Mouse (Mus musculus) midbrain, embryonic 10.5 days (tissue): ENCODE measurements at regions not wholly inside any gene's neighbourhood (a gene's known extent, or its start where the extent isn't known, plus 50 kb on each side); places are given as distances from the start of the nearest gene placed in this dataset.

ENCODE experiments used
- DNase-seq: peaks from one replicate; pipeline ENCODE4 v3.0.0-alpha.2; 2017; ENCODE audit warnings: low spot score
- H3K27ac ChIP-seq: fragments of 300-500 bp; sonication (generic); replicated peaks from 2 replicates; pipeline ENCODE4 v1.5.1; 2016; ENCODE audit warnings: mild to moderate bottlenecking
- H3K27me3 ChIP-seq: fragments of 300-500 bp; sonication (generic); 2 replicates; pipeline ENCODE4 v1.6.1; 2016; ENCODE audit warnings: low read depth, mild to moderate bottlenecking; ENCODE audit not compliant: poor library complexity, severe bottlenecking
- H3K36me3 ChIP-seq: fragments of 300-500 bp; sonication (generic); 2 replicates; pipeline ENCODE4 v1.6.1; 2016; ENCODE audit warnings: mild to moderate bottlenecking, moderate library complexity
- H3K4me1 ChIP-seq: fragments of 300-500 bp; sonication (generic); 2 replicates; pipeline ENCODE4 v1.6.1; 2016
- H3K4me3 ChIP-seq: fragments of 300-500 bp; sonication (generic); 2 replicates; pipeline ENCODE4 v1.5.1; 2016; ENCODE audit warnings: mild to moderate bottlenecking, moderate library complexity
- H3K9me3 ChIP-seq: fragments of 300-500 bp; sonication (generic); replicated peaks from 2 replicates; pipeline ENCODE4 v1.6.1; 2016; ENCODE audit warnings: mild to moderate bottlenecking
- WGBS: fragments of 180-500 bp; shearing (Covaris S2); methylation state at CpG from one replicate; pipeline ENCODE4 v1.1.7; 2016; 5-methylcytosine and 5-hydroxymethylcytosine counted together

DNA sequence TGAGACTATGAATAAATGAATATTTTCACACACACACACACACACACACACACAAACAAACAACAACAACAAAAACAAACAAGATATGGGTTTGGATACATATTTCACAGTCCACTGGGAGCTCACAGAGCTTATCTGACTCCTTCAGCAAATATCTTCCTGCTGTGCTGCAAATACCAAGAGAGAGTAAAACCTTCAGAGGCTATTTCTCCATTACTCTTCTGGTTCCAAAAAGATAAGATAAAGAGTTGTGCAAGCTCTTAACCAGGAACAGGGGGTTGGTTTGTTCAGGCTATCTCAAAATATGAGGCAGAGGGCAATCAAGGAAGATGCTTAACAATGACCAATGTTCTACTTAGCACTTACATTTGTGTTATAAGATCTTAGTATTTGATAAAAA, 416.1 kb upstream of the Nrp1 start:
- Histone ChIP-seq H3K27me3 (peaks cover 51% of the 10 kb centered on the region), H3K27ac (no peak overlapping the region), H3K36me3 (no peaks in the 10 kb centered on the region), H3K4me1 (peaks cover 22% of the 10 kb centered on the region), H3K4me3 (no peak overlapping the region), H3K9me3 (no peaks in the 10 kb centered on the region)
- no peak for DNase-seq

DNA sequence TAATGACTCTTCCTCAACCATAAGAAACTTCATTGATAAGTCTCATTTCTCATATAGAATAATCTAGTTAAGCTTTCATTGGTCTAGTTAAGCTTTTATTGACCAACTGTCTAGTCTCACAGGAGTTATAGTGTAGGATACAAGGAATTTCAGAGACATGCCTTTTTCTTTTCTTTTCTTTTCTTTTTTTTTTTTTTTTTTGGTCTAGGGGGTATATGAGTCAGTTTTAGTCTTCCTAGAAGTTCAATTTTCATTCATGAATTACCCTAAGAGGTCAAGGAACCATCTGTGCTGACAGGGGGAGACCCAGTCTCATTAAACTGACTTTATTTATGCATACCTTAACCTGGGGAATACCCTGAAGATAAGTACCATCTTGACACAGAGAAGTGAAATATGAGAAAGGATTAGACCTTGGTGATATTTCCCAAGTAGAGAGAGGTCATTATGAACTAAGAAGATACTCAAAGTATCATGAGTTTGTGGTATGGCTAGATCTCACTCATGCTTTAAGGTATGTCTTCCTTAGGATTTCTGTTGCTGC, 413.4 kb upstream of the Nrp1 start:
- Histone ChIP-seq H3K36me3 (no peaks in the 10 kb centered on the region), H3K9me3 (no peaks in the 10 kb centered on the region), H3K27ac (no peak overlapping the region), H3K27me3 (peaks cover 32% of the 10 kb centered on the region), H3K4me1 (peaks cover 7% of the 10 kb centered on the region), H3K4me3 (no peak overlapping the region)
- no peak for DNase-seq

DNA sequence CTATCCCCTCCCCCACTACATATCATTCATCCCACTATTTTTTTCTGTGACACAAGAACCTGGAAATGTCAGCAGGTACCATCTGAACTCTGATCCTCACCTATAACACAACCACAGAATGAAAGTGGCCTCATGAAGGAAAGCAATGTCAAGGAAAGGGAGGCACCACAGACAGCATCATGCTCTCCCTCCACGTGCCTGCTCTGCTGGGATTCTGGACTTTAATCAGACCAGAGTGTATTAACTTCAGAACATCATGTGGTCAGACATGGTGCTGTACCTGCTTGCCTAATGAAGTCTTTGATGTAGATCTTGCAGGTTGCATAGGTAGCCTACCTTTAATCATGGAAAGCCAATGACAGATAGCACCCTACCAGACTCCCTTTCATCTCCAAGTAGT, 400.8 kb upstream of the Nrp1 start:
- H3K4me3 ChIP-seq: no peak overlapping the region
- H3K27ac ChIP-seq: no peak overlapping the region
- no peak for DNase-seq
- H3K27me3 ChIP-seq: no peaks in the 10 kb centered on the region; the same call in 1 of the 2 replicates
- WGBS: 77% methylated on average over 1 of the region's 1 CpGs
- H3K36me3 ChIP-seq: no peaks in the 10 kb centered on the region
- no peaks in the 10 kb centered on the region for H3K9me3 ChIP-seq
- H3K4me1 ChIP-seq: peaks cover 7% of the 10 kb centered on the region

DNA sequence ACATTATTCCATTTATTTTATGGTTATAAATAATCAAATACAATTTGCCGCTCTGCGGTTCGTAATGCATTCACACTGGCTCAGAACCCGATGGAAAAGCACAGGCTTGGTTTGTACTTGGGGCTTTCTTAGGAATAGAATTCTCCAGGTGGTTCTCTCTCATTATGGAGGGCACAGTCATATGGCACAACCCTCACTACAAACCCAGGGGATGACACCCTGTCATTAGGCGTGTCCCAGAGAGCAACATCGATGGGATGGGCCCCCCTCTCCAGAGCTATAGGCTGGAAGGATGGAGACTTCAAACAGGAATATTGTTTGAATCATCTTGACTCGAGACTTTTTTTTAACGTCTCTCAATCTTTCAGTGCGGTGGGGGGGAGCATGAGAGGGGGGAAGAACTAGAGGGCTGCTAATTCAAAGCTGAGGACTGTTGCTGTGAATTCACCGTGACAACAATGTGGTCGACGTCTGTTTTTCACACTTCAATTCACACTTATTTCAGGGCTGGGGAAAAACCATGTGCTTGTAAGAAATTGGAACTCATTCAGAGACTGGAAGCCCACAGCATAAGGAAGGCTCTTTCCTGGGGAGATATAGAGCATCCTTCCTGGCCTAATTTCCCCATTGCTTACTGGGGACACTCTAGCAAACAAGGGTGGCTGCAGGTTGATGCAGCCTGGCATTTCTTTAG, 399.9 kb upstream of the Nrp1 start:
- peaks cover 7% of the 10 kb centered on the region for H3K4me1 ChIP-seq
- H3K27ac ChIP-seq: no peak overlapping the region
- H3K4me3 ChIP-seq: no peak overlapping the region
- H3K27me3 ChIP-seq: no peaks in the 10 kb centered on the region; the same call in 1 of the 2 replicates
- H3K36me3 ChIP-seq: no peaks in the 10 kb centered on the region
- 72% methylated on average over 12 of the region's 12 CpGs for WGBS
- no peaks in the 10 kb centered on the region for H3K9me3 ChIP-seq
- no peak for DNase-seq

DNA sequence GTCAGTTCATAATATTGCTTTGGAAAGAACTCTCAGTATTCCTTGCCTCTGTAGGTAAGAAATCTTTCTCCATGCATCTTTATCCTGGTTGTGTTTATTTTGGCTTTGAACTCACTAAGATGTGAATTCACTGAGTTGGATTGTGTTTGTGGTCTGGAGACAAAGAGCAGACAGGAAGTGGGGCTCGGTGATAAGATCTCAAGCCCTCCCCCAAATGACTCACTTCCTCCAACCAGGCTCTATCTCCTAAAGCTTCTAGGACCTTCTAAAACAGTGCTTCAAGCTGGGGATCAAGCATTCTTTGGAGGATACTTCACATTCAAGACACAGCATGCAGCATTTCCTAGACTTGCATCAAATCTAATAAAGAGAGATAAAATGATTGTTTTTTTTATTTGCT, 395.5 kb upstream of the Nrp1 start:
- H3K4me3 ChIP-seq: no peak overlapping the region
- peaks cover 7% of the 10 kb centered on the region for H3K4me1 ChIP-seq
- no peak for DNase-seq
- H3K27ac ChIP-seq: no peak overlapping the region
- WGBS: 88% methylated on average over 1 of the region's 1 CpGs
- H3K36me3 ChIP-seq: no peaks in the 10 kb centered on the region
- H3K27me3 ChIP-seq: no peaks in the 10 kb centered on the region; the same call in 1 of the 2 replicates
- no peaks in the 10 kb centered on the region for H3K9me3 ChIP-seq

DNA sequence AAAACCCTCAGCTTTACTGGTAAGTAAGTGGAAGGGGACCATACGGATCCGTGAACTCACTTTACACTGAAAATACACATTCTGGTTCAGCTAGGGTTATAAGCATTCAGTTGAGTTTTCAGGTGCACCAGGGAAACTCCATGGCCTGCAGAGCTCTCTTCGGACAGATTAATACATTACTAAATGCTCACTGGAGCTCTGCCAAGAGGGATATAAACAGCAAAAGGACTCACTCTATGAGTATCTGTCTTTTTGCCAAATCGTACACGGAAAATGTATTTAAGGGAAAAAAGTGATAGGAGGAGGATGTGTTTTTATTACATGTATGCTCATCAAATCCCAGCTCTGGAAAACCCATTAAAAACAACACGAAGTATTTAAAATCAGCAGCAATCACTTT, 394.8 kb upstream of the Nrp1 start:
- Histone ChIP-seq H3K9me3 (no peaks in the 10 kb centered on the region), H3K36me3 (no peaks in the 10 kb centered on the region), H3K4me1 (peaks cover 5% of the 10 kb centered on the region), H3K27me3 (no peaks in the 10 kb centered on the region; the same call in 1 of the 2 replicates), H3K4me3 (no peak overlapping the region), H3K27ac (no peak overlapping the region)
- WGBS: 93% methylated on average over 6 of the region's 6 CpGs
- DNase-seq: no peak

DNA sequence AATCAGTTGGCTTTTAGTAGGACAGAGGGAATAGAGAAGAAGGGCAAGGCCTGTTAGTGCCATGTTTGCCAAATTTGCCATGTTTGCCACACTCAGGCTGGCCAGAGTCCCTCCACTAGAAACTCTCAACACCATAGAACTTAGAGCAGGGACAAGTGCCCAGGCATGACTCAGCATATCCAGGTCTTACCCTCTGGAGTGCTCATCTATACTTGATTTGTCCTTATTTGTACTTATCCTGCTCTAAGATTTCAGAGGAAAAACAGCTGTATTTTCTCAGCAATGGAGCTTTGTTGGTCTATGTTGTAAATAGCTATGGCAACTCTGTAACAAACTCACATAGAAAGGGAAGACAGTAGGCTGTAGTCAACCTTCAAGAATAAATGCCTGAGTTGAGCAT, 393.6 kb upstream of the Nrp1 start:
- Histone ChIP-seq H3K4me3 (no peak overlapping the region), H3K4me1 (no peaks in the 10 kb centered on the region), H3K36me3 (no peaks in the 10 kb centered on the region), H3K27me3 (no peaks in the 10 kb centered on the region), H3K27ac (no peak overlapping the region), H3K9me3 (no peaks in the 10 kb centered on the region)
- no peak for DNase-seq

DNA sequence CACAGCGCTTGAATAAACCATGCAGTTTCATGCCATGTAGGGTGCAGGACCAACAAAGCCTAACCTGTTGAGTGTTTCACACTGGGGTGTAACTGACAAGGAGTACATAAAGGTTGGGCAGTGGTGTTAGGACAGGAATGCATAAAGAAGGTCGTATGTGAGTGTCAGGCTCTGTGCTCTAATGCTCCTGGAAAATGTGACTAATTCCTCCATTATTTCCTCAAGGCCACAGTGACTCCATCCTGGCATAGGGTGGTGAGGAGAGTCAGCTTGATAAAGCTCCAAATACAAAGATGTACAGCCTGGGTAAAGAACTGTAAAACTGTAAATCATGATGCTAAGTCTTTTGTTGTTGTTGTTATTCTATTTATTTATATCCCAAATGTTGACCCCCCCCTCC, 393.1 kb upstream of the Nrp1 start:
- Histone ChIP-seq H3K36me3 (no peaks in the 10 kb centered on the region), H3K27me3 (no peaks in the 10 kb centered on the region), H3K4me3 (no peak overlapping the region), H3K27ac (no peak overlapping the region), H3K9me3 (no peaks in the 10 kb centered on the region), H3K4me1 (no peaks in the 10 kb centered on the region)
- 77% methylated on average over 2 of the region's 2 CpGs for WGBS
- no peak for DNase-seq

DNA sequence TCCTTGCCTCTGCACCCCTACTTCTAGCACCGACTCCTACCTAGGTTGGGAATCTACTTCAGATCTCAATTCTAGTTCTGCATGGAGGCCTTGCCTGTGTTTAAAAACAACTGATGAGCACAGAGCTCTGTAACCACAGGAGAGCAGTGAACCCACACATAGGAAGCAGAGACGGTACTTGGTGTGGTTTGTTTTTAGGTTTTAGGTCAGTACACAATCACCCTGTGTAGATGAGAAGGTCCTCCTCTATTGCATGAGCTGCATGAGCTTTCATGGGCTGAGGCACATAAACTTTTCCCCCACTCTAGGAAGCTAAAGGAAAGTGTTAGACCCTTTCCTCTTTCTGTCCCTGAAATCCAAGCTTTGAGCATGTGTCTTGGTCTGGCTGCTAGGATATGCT, 390.4 kb upstream of the Nrp1 start:
- no peaks in the 10 kb centered on the region for H3K36me3 ChIP-seq
- WGBS: 93% methylated on average over 2 of the region's 2 CpGs
- H3K9me3 ChIP-seq: no peaks in the 10 kb centered on the region
- H3K27me3 ChIP-seq: no peaks in the 10 kb centered on the region
- H3K4me3 ChIP-seq: no peak overlapping the region
- H3K27ac ChIP-seq: no peak overlapping the region
- no peaks in the 10 kb centered on the region for H3K4me1 ChIP-seq
- DNase-seq: no peak

DNA sequence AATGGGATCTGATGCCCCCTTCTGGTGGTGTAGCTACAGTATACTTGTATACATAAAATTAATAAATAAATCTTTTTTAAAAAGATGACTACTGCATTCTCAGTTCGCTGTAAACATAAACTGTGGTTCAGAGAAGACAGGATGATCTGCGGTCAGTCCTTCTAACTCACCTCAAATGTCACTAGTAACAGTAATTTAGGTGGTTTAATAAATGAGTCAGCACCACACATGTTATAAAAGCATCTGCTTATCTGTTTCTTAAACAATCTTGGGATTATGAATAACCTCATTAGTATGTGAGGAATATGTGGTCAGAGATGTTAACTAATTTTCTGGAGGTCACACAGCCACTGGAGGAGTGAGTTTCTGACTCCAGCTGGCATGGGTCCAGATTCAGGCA, 385.2 kb upstream of the Nrp1 start:
- WGBS: 95% methylated on average over 2 of the region's 2 CpGs
- H3K27ac ChIP-seq: no peak overlapping the region
- H3K36me3 ChIP-seq: no peaks in the 10 kb centered on the region
- no peak overlapping the region for H3K4me3 ChIP-seq
- H3K4me1 ChIP-seq: no peaks in the 10 kb centered on the region
- H3K9me3 ChIP-seq: no peaks in the 10 kb centered on the region
- no peaks in the 10 kb centered on the region for H3K27me3 ChIP-seq
- no peak for DNase-seq

DNA sequence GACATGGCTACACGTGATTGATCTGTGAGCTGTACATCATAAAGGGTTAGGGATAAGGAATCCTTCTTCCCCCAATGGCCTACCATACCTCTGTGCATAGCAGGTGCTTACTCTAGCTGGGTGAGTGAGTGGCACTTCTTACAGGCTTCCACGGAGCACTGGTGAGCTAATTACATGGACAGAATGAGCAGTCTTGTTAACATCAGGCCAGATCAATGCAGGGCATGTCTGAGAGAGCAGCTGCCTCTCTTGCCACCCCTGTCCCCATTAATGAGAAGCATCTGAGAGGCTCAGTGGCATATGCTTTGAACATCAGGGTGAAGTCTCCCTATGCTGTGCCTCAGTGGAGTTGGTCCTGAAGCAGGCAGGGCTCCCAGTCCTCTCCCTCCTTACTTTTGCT, 380.7 kb upstream of the Nrp1 start:
- H3K27ac ChIP-seq: no peak overlapping the region
- WGBS: 71% methylated on average over 2 of the region's 2 CpGs
- H3K36me3 ChIP-seq: no peaks in the 10 kb centered on the region
- no peaks in the 10 kb centered on the region for H3K9me3 ChIP-seq
- H3K27me3 ChIP-seq: no peaks in the 10 kb centered on the region
- H3K4me1 ChIP-seq: no peaks in the 10 kb centered on the region
- no peak overlapping the region for H3K4me3 ChIP-seq
- DNase-seq: no peak

DNA sequence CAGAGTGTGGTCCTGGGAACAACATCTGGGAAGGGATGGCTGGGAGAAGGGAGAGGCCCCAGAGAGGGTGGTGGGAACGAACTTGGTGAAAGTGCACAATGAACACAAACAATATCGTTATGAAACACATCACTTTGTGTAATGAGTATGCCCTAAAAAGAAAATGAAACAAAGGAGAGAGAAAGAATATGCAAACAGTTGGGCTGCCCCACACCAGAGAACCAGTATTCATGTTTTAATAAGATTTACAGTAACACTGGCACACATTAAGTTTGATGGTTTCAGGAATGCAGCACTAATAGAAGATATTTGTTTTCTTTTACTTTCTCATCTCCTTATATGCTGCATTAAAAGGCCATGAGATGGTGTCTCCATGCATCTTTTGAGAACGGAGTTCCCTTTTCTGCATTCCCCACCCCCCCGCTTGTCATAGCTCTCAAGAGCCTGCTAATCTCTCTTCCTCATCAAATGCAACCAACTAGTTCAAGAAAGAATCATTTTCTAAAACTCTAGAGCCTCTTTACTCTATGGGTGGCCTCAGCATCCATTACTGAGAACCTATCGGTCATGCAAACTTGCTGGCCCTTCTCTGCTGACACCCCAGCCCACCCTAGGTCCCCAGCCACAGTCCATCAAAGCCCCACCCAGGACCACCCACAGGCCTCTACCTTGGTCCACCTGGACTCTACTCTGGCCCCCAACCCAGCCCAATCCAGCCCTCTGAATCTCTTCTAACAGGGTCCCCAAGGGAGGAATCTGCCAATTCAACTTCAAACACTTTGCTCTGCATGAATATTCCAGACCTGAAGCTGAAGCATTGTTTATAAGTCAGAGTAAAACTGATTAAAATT, 379.0 kb upstream of the Nrp1 start:
- WGBS: 87% methylated on average over 5 of the region's 5 CpGs
- Histone ChIP-seq H3K27ac (no peak overlapping the region), H3K4me1 (no peaks in the 10 kb centered on the region), H3K36me3 (no peaks in the 10 kb centered on the region), H3K4me3 (no peak overlapping the region), H3K9me3 (no peaks in the 10 kb centered on the region), H3K27me3 (no peaks in the 10 kb centered on the region)
- DNase-seq: no peak

DNA sequence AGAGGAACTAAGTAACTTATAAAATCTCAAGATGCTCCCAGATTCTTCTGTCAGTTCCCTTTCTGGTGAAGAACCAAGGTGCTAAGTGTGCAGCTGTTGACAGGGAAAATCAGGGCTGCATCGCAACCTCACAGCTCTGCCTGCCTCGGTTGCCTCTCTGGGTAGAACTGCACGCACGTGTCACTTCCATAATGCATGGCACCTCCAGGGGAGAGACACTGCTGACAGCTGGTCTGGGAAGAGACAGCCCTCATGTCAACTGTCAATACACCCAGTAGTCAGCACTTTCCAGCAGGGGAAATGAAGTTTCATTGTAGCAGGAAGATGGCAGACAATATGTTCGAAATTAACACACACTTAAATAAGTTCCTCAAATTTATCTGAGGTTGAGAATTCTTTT, 376.2 kb upstream of the Nrp1 start:
- H3K36me3 ChIP-seq: no peaks in the 10 kb centered on the region
- no peak for DNase-seq
- H3K9me3 ChIP-seq: no peaks in the 10 kb centered on the region
- no peaks in the 10 kb centered on the region for H3K27me3 ChIP-seq
- no peak overlapping the region for H3K27ac ChIP-seq
- 87% methylated on average over 5 of the region's 5 CpGs for WGBS
- peaks cover 6% of the 10 kb centered on the region; the same call in 1 of the 2 replicates for H3K4me1 ChIP-seq
- H3K4me3 ChIP-seq: no peak overlapping the region
